Mouse (Mus musculus) small intestine, adult 2 months (tissue): ENCODE data around the gene Cstf2t.

Experiments
- CTCF ChIP-seq: fragments of 200-500 bp; IDR thresholded peaks from 2 replicates; pipeline ENCODE4 v1.5.1; 2012; ENCODE audit warnings: low read depth, mild to moderate bottlenecking, control low read depth, inconsistent platforms, low read length, moderate library complexity, mixed read lengths; ENCODE audit not compliant: insufficient replicate concordance, insufficient read length; ENCODE audit errors: extremely low read depth
- POLR2A ChIP-seq: fragments of 200-500 bp; IDR thresholded peaks from 2 replicates; pipeline ENCODE4 v1.6.1; 2012; ENCODE audit warnings: low read depth, mild to moderate bottlenecking, control low read depth, inconsistent platforms, low read length, moderate library complexity

DNA sequence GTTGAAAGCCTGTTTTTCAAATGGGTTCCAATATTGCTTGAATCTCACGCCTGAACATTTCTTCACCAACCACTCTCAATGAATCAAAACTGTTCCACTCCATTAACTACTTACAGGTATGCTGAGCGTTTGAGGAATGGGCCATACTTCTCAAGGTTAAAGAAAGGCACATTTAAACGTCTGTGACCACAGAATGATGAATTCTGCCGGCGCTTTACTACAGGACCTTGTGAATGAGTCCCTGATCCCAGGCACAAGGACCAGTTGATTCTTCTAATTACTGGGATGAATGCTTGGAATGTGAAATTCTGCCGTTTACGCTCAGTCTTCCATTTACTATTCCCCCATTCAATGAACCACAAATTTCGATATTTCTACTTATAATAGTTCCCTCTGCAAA lies 50.0 kb downstream of the Cstf2t start:
- no peak for TF ChIP-seq CTCF
- TF ChIP-seq POLR2A = no peak
